Mouse (Mus musculus) neutrophil, adult 5-6 weeks (primary cell): Measurements from ENCODE around the gene Ndc1. TPM values are rescaled to one million over a fixed set of nuclear protein-coding genes. Genes with fewer than 3 reads are reported as not detected.

ENCODE experiments used
- ATAC-seq: fragments of 151-379, 151-347 bp; 2 replicates; pipeline ENCODE4 v1.8.0; 2017; ENCODE audit warnings: mild to moderate bottlenecking, moderate TSS enrichment; ENCODE audit not compliant: insufficient number of reproducible peaks, poor library complexity, low FRiP score, severe bottlenecking; ENCODE audit errors: extremely low read depth
- total RNA-seq: library from RNA; stranded (forward); fragments of 200-1000 nt; gene quantifications from 2 replicates; pipeline ENCODE4 v1.2.3, GENCODE M21; 2017

Ndc1 gene
- total RNA-seq, 1 experiment from 2014 or later, result 6.1 TPM

- no peak for ATAC-seq
Observed at GRCm38 (mm10) chr4:107434356-107435237, 67.0 kb downstream of the Ndc1 start, which contains the start of gene Glis1. Glis1 (plus strand) TSS chr4:107434591.

- no peak for ATAC-seq
Observed at GRCm38 (mm10) chr4:107435238-107435946, 67.8 kb downstream of the Ndc1 start.

GRCm38 (mm10) chr4:107436476-107436875, 68.9 kb downstream of the Ndc1 start:
- no peak for ATAC-seq

GRCm38 (mm10) chr4:107438741-107439140, 71.2 kb downstream of the Ndc1 start:
- ATAC-seq, result no peak

DNA sequence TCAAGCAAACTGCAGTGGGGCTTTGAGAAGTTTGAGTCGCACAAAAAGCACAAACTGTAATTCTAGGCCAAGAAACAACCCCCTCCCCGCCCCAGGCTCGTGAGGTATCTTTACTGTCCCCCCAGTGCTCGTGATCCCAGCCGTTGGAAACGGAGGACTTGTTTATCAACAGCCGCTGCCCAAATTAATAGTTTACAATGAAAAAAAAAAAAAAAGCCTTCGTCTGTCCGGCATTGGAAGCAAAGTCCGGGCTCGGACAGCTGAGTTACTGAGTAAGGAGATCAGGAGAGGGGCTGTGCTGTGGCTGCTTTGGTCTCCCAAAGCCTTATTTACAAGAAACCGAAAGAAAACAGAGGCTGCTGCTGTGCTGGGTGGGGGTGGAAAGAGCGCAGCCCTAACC, 72.7 kb downstream of the Ndc1 start:
- ATAC-seq, result no peak

GRCm38 (mm10) chr4:107442288-107442687, 74.7 kb downstream of the Ndc1 start:
- ATAC-seq, result no peak

DNA sequence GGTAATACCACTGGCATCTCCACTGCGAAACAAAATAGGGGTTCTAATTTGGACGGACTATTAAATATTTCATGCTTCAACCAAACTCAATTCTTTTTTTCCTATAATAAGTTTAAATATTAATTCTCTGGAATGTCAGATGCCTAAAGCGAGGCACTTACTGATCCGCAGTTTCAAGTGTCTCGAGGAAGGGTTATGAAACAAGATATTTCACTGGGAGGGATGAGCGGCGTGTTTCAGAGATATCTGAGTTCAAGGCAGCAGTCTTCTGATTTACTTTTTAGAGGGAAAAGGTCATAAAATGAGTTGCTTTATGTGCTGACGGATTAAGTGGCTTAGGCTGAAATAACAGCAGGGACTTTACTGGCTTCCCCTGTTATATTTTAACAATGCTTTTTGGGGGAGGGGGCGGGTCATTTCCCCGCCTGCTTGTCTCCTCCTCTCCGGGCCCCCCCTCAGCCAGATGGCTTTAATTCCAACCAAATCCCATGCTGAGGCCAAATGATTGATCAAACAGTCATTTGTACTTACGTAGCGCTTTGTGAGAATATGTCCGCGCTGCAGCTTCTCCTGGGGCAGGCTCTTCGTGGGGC, 75.4 kb downstream of the Ndc1 start:
- no peak for ATAC-seq

DNA sequence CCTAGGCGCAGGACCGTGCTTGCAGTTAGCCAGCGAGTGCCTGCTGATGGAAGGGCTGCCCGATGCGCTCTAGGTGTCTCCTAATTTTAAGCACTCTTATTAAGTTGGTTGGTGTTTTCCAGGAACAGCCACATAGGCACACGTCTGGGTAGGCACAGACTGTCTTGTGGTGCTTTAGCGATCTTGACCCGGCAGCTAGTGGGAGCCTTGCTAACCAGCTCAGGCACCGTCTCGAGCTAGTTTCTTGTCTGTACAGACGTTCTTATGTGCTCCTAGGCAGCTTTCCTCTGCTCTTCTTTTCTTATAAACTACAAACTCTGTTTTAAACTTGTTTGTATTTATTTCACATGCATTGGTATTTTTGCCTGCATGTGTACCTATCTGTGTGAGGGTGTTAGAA, 76.0 kb downstream of the Ndc1 start:
- ATAC-seq, result no peak

DNA sequence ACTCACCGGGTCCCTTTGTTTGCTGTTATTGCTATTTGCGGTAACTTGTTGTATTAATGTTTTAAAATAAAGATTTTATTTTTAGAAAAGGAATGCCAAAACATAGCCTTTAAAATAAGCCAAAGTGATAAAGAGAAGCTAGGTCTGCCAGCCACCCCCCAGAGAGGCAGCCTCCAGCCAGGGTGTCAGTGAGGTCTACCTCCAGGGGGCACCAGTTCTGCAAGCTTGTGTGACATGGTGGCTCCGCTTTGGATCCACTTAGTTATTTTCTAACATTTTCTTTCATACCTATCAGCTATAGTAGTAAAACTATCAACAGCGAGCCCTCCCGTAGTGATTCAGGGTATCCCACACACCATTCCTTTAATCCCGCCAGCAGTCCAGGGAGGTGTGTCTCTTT, 80.9 kb downstream of the Ndc1 start:
- ATAC-seq, result no peak

GRCm38 (mm10) chr4:107449519-107449918, 81.9 kb downstream of the Ndc1 start:
- ATAC-seq, result no peak

DNA sequence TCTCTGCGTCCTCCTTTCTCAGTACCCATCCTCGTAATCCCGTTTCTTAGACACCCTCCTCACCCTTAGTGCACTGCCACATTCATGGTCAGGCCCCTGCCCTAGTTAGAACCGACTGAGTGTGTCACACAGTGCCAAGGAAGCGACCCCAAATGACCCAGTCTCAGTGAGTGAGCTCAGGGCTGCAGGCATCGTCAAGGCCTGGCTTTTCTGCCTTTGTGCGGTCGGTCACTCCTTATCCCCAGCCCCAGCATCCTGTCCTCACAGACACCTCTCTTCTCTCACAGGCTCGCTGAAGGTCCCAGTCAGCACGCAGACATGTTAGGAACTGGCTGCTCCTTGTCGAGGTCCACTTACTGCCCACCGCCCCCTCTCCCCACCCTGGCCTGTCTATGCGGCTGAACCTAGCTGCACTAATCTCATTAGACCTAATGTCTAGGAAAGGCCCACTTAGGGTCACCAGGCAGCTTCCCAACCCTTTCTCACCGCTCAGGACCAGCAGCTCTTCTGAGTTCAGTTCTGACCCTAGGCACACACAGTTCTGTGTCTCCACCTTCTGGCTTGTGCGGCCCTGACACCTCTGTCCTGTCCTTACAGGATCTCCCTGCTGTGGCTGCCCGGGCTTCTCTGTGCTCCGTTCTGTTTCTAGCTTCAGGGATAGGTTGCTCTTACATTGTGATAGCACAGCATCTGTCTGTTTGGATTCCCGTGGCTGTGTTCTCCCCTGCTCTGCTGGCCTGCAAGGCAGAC, 84.9 kb downstream of the Ndc1 start:
- ATAC-seq, result no peak

DNA sequence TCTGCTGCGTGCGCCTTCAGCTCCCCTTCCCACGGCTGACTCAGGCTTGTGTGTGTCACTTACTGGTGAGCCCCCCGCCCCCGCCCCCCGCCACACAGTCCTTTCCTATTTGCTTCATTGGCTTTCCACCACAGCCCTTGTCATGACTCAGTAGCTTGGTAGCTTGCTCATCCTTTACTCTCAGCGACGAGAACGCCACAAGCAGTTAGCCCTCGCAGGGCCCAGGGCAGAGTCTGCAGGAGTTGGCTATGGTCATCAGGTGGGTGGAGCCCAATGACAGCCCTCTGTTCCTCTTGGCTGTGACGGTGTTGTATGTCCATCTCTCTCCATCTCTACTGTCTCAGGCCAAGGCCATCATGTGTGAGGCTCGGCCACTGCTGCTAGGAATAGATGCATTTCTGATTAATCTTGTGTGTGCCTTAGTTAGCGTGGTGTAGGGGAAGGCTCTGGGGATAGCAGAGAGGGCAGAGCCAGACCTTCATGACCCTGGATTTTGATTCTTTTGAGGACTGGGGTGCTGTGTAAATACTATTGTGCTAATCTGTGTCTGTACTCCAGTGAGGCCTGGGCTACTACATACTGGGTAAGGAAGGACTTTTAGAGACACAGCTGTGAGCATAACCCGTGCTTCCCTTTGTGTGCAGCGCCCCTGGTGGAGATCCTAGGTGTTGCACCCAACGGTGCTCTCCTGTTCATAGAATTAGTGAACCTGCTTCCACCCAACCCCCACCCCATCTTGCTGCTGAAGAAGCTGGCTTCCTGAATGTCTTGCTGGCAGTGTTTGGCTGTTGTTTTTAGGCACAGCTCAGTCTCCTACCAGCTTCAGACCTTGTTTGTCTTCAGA, 85.8 kb downstream of the Ndc1 start:
- ATAC-seq, result peak; percentile 42; the same call in 1 of the 2 replicates

- ATAC-seq, result no peak
Observed at GRCm38 (mm10) chr4:107457602-107458001, 90.0 kb downstream of the Ndc1 start.

GRCm38 (mm10) chr4:107458907-107459306, 91.3 kb downstream of the Ndc1 start:
- ATAC-seq, result no peak

DNA sequence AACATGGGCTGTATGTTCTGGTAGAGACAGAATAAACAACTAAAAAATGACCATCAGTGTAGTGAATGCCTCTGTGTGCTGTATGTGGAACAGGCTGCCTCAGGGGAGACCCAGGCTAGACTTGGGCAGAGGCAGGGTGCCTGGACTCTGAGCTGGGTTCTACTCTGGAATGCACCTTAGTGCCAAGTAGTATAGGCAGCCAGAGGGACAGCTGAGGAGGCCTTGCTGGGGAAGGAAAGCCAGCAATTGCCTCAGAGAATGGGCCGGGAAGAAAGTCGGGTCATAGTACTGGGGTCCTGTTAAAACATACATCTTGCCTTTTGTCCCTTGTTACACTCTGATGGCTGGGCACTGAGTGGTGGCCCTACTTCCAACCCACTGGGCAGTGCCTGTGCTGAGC, 91.9 kb downstream of the Ndc1 start:
- ATAC-seq, result no peak

DNA sequence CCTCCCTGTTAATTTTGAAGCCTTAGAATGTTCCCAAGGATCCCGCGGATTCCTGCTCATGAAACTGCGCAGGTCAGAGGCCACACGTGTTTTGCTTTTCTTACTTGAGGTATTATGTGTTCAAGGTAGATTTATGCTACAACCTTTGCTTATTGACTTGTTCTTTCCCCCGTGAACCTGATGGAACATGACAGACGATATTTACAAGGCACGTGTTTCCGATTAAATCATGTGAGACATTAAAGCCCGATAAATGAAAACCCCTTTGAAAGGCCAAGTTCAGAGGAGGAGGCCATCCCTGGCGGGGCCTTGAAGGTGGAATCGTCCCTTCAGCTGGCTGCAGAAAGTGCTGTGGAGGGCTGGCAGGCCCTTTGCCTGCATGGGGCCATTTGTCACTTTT, 92.9 kb downstream of the Ndc1 start:
- no peak for ATAC-seq
